Mouse (Mus musculus): Measurements from ENCODE around the gene Enox2.

The Enox2 gene

DNA sequence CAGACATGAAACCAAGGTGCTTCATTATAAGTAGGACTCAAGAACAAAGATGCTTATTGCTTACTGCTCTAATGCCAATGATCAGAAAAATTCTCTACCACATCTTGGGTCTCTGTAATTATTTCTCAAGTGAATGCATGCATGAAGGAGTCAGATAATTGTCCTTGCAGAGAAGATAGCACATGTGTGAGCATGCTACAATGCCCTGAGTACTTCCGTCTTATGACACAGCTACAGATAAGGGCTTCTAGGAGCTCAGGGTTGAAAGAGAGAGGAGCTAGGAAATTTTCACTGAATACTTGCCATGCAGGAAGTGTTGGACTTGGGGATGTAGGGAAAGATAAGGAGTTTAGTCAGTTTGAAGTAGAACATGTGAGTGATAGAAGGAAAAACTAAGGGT is 285.2 kb downstream of the Enox2 start:
- DNase-seq (ENCODE audit: low read depth): no peak

DNA sequence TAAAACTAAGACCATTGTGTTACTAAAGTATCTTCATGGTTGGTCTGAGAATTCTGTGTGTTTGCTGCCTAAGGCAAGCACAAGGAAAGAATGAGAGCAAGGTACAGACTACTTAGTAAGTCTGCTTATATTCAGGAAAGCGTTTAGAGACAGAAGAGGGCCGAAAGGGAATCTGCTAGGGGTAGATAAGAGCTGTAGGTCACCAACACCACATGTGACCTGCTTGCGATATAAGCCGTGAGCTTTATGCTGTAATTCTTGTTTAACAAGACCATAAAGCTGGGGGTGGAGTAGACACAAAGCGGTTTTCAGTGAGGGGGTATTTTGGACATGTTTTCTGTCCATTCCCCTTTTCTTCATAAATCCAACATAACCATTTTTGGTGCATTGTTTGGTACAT is 302.4 kb downstream of the Enox2 start:
- DNase-seq (ENCODE audit: low read depth): no peak

DNA sequence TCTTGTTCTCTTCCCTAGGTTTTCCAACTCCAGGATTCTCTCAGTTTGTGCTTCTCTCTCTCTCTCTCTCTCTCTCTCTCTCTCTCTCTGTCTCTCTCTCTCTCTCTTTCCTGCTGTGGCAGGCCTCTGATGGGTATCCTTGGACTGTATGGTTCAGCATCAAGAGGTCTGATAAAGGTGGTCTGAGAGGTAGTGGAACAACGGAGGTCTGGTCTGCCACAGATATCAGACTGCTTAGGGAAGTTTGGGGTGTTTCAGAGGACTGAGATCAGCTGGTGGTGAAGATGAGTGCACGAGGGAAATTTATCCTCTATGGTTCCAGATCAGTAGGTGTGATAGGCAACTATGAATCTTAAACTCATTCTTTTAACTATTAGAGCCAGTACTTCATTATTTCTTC is 303.6 kb downstream of the Enox2 start:
- DNase-seq (ENCODE audit: low read depth): no peak
